Mouse (Mus musculus): ENCODE results near the gene Zbtb4. TPM values are rescaled to one million over a fixed set of nuclear protein-coding genes. Genes with fewer than 3 reads are reported as not detected.

Gene Zbtb4
- polyA plus RNA-seq, 1 experiment = 30.6 TPM

GRCm38 (mm10) chr11:69800392-69801197 lies 34.9 kb downstream of the Zbtb4 start:
- no peak for DNase-seq (ENCODE audit: low read depth)

DNA sequence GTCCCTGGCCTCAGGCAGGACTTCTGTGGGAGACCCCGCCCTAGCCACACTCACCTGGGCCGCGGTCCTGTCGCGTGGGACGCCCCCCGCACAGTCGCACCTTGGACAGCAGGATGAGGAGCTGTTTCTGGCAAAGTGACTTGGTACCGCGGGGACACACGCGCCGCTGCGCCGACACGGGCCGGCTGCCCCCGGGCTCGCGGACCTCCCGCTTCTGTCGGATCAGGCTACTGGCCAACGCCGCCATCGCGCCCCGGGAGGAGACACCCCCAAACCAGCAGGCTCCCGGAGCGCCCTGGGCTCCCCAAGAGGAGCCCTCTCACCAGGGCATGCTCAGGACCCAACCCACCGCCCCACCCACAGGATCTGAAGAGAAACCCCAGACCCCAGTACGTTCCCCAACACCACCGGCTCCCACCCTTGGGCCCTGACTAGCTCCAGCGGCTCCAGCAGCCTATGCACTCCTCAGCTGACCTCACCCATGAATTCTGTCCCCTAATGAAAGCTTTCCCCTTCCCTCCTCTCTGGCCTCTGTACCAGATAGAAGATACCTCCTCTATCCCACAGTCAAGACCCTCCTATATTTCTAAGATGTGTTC lies 35.8 kb downstream of the Zbtb4 start, which contains the start of gene Fgf11:
Fgf11 (minus strand) TSS at position 479 of the 599 bp plus-strand sequence.
- no peak for DNase-seq (ENCODE audit: low read depth)

GRCm38 (mm10) chr11:69802648-69803105 lies 37.0 kb downstream of the Zbtb4 start:
- DNase-seq (ENCODE audit: low read depth) = no peak

GRCm38 (mm10) chr11:69803328-69803727 lies 37.6 kb downstream of the Zbtb4 start:
- no peak for DNase-seq (ENCODE audit: low read depth)

GRCm38 (mm10) chr11:69803786-69804651 lies 38.3 kb downstream of the Zbtb4 start:
- no peak for DNase-seq (ENCODE audit: low read depth)

DNA sequence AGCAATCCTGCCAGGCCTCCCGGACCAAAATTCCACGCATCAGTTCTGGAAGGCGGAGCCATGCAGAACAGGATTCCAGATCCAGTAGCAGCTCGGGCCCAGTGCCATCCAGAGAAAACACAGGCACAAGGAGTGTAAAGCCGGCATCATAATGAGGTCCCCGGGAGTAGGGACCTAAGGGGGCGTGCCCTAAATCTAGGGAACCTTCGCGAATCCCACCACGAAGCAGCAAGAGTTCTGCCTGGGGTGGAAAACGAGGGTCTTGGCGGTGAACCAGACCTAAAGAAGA lies 38.9 kb downstream of the Zbtb4 start:
- DNase-seq (ENCODE audit: low read depth) = no peak

GRCm38 (mm10) chr11:69804972-69805909 lies 39.5 kb downstream of the Zbtb4 start, which contains the start of gene Tmem102:
Gene Tmem102 (minus strand): TSS chr11:69805624.
- no peak for DNase-seq (ENCODE audit: low read depth)

GRCm38 (mm10) chr11:69806378-69806777 lies 40.7 kb downstream of the Zbtb4 start:
- DNase-seq (ENCODE audit: low read depth) = no peak

DNA sequence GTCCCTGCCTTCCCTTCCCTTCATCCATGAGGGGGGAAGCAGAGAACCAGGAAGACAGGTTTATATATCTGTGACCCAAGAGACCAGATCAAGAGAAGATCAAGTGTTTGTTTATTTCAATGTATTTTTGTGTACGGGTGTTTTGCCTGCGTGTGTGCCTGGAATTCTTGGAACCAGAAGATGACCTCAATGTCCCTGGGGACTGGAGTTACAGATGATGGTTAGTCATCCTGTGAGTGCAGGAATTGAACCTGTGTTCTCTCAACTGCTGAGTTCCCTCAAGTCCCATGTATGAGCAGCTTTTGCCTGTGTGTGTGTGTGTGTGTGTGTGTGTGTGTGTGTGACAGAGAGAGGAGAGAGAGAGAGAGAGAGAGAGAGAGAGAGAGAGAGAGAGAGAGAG lies 41.9 kb downstream of the Zbtb4 start:
- DNase-seq (ENCODE audit: low read depth) = no peak

GRCm38 (mm10) chr11:69810280-69810679 lies 44.6 kb downstream of the Zbtb4 start:
- no peak for DNase-seq (ENCODE audit: low read depth)

GRCm38 (mm10) chr11:69815155-69815554 lies 49.4 kb downstream of the Zbtb4 start, which contains the start of gene Gm39566:
Gene Gm39566 (minus strand): TSS chr11:69815298.
- DNase-seq (ENCODE audit: low read depth) = no peak

- no peak for DNase-seq (ENCODE audit: low read depth)
Observed at GRCm38 (mm10) chr11:69816520-69816919, 50.8 kb downstream of the Zbtb4 start.

GRCm38 (mm10) chr11:69818365-69818764 lies 52.7 kb downstream of the Zbtb4 start, which contains the start of gene Spem2:
Gene Spem2 (minus strand): TSS chr11:69818465.
- no peak for DNase-seq (ENCODE audit: low read depth)

GRCm38 (mm10) chr11:69818871-69819270 lies 53.2 kb downstream of the Zbtb4 start:
- DNase-seq (ENCODE audit: low read depth) = no peak

GRCm38 (mm10) chr11:69822080-69822479 lies 56.4 kb downstream of the Zbtb4 start, which contains the start of gene Spem1:
Gene Spem1 (minus strand): TSS chr11:69822180.
- no peak for DNase-seq (ENCODE audit: low read depth)

DNA sequence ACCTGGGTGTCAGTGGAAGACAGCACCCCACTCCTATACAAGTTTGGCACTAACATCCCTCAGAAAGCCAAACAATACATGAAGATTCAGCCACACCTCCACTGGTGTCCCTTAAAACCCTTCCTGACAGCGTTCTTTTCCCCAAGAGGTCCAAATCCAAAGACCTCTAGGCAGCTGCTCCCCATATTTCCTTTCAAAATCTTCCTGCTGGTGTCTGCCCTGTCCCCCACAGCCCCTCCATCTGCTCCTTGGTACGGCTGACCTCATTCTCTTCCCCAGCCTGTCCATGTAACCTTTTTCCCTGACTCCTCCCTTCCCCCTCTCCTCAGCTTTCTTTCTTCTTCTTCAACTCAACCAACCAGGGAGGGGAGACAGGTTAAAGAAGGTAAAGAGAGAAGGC lies 57.7 kb downstream of the Zbtb4 start:
- DNase-seq (ENCODE audit: low read depth) = no peak

DNA sequence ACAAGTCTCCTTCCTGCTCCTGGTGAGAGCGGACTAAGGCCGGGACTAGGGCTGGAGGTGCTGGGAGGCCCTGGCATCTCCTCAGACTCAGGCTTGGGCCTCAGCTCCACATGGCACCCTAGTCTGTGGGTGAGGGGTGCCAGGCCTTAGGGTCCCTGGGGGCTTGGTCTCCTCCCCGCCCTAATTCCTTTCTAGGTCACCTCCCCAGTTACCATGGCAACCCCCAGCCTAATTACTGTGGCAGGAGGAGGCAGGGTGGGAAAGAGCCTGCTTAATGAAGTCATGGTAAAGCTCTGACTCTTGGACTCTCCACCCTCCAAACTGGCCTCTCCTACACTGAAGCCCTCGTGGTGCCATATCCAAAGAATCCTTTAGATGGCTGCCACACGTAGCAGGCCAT lies 63.1 kb downstream of the Zbtb4 start:
- no peak for DNase-seq (ENCODE audit: low read depth)

GRCm38 (mm10) chr11:69833554-69833953 lies 67.8 kb downstream of the Zbtb4 start:
- DNase-seq (ENCODE audit: low read depth) = no peak
